Mouse (Mus musculus) embryo, embryonic 10.5 days (tissue): ENCODE results near the gene Lrfn2.
A peak's percentile ranks its signal among the peaks of the same experiment; 100 is the strongest.

Experiments
- DNase-seq: peaks from one replicate; pipeline ENCODE4 v3.0.0-alpha.2; 2015; ENCODE audit warnings: low spot score

Gene Lrfn2

DNA sequence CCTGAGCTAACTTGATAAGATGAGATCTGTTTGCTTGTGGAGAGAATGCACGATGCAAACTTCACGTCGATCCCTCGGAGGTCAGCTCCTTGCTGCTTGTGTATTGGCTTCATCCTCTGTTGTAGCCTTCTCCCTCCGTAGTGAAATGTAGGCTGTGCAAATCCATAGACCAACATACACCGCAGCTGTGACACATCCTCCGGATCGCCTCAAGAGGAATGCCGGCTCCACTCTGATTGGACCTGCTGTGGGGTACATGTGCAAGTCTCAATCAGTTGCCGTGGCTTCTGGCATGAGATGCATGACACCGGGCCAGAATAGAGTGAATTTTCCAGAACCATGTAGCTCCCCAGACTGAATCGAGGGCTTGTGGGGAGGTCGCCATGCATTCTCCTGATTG, 36.1 kb downstream of the Lrfn2 start:
- DNase-seq, result no peak

DNA sequence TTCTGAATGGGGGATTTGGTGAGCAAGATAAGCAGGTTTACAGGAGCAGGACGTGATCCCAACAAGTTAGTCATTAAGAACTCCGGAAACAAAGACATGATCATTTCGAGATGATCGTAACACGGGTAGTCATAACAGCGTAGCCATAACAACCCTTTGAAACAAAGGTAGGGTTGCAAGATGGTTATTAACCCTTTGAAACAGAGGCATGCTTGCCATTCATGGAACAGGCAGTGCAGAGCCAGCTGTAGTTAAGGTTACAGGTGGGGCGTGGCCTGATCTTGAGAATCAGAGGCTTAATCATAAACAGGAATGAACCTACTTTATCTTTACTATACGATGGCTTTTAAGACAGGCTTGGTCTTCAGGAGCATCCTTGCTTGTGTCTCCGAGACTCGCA, 39.1 kb downstream of the Lrfn2 start:
- no peak for DNase-seq

DNA sequence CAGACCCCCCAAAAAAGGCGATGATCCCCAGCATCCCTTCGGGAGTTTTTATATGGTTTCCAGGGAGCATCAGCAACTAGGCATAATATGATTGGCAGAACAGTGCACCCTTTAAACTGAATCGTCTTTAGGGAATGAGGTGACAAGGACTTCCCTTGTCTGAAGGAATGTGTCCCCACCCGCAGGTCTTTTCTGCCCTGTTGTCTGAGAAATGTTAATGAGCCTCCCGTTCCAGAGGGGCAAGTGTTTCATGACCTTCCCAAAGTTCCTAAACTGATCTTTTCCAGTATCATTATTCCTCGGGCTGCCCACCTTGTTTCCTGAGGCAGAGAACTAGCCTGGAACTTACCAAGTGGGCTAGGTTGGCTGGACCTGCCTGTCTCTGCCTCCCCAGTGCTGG, 40.7 kb downstream of the Lrfn2 start:
- no peak for DNase-seq

DNA sequence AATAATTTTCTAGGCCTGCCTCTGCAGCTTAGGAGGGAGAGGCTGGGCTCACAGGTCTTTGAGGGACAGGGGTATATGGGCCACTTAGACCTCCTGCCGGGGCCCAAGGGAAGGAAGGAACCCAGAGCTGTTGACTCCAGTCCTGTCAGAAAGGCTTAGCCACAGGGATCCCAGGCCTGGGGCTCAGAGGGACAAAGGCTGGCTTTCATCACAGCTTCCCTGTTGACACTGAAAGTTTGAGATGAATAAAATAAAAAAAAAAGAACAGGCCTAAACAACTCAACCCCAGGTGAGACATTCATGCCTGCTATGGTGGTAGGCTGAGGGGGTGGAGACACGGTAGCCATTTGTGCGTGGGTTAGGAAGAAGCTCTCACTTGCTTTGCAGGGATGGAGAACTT, 41.2 kb downstream of the Lrfn2 start:
- DNase-seq, result no peak

DNA sequence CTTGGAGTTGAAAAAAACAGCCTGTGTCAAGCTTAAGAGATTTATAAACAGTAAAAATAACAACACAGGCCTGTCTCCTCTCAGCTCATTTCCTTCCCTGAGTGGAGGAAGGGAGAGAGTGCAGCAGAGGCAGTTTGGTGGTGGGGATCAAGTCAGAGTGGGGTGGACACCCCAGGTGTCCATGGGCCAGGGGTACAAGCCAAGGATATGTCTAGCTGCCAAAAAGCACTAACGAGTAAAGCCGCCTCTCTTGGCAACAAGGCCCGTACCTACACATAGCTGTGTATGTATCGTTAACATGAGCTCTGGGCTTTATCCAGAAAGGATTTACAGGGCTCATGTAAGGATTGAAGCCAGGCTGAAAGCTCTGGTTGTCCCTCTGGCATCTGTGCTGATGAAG, 42.9 kb downstream of the Lrfn2 start:
- DNase-seq, result no peak

DNA sequence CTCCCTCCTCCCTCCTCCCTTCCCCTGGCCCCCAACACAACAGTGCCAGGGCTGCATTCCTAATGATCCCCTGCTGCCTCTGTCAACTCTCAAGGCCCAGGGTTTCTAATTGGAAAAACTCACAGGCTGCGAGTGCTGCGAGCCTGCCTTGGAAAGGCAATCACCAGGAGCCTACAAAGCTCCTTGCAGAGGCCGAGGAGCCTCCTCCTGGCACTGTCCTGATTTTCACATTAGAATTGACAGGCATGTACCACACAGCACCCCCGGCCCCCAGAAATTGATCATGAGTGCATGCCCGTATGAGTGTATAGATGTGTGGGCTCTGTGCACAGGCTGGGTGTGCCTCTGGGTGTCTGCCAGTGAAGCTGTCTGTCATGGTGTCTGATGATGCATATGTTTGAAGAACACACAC, 44.4 kb downstream of the Lrfn2 start:
- DNase-seq, result peak; percentile 57

DNA sequence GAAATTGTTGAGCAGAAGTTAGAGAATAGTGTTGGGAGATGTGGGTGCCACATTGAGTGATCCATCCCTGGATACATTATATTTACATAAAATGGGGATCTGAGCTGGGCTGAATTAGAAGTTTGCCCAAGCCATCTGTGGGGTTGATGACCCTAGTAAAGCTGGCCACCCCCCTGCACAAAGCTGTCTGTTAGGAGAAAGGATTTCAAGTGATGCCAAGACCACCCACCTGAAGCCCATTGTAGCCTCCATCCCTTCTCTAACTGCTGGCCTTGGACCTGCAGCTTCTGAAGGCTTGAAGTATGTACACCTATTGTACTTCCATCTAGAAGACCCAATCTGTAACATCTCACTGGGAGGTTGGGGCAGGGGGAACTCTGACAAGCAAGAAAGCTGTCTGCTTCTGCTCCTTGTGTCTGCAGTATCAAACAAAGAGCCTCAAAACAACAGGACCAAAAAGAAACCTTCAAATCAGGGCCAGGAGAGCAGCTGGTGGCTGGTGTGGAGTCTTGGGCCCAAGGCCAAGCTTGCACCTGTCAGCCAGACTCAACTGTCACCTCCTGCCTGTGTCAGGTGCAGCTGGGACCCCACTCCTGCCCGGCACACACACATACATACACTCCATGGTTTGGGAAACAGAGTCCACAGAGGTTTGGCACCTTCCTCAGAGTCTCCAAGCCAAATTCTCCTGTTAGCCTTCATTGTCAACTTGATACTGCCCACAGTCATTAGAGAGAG, 63.2 kb downstream of the Lrfn2 start:
- DNase-seq, result no peak

DNA sequence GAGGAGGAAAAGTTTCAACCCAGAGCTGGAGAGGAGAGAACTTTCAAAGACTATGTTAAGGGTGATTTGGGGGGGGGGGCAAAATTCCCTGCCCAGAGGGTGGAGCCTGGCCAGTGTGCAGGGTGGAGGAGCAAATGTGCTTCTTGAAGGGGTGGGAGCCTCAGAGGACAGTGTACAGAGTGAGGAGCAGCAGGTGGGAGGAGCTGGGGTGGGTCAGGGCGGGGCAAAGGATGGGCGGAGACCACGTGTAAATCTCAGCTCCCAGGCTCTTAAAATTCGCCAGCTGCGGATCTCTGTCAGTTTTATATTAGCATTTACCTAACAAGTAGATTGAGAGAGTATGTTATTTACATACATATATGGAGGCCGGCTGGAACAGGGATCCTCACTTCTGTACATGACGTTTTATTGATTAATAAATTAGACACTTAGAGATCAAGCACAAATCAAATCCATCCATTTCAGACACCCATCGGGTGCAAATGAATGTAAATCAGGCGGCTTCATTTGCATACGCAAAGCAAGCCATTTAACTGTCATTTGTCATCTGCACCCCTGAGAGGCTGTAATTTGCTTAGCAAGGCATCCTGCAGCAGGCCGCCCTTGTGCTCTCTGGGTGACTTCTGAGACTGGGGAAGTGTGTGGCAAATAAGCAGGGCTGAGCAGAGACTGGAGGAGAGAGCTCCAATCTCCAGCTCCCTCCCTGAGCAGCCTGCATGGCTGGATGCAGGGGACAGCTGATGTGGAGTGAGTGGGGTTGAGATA, 67.5 kb downstream of the Lrfn2 start:
- DNase-seq, result no peak

DNA sequence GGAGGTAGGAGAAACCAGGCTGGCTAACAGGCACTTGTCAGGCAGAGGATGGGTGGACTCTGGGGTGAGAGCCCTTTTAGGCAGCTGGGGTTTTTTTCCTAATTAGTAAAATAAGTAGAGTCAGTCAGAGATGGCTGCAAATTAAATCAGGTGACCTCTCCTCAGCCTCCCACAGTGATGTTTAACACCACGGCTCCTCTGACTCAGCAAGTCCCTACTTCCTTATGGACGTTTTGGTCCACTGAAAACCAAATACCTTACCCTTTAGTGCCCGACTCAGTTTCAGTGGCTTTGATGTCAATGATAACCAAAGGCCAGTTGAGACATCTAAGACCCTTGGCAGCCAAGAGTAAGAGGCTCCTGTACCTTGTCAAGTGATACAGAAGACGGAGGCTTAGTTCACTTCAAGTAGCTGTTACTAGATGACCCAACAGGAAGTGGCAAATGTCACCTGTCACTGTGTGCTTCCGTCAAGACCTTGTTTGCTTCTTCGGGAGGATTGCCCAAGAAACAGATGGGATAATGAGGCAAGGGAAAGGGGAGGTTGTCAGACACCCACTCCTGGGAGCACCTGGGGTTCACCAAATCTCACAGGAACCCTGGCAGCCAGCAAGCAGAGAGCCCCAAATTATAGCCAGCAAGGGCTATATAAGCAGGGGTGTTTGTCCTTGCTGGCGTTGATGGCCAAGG, 77.3 kb downstream of the Lrfn2 start:
- no peak for DNase-seq

DNA sequence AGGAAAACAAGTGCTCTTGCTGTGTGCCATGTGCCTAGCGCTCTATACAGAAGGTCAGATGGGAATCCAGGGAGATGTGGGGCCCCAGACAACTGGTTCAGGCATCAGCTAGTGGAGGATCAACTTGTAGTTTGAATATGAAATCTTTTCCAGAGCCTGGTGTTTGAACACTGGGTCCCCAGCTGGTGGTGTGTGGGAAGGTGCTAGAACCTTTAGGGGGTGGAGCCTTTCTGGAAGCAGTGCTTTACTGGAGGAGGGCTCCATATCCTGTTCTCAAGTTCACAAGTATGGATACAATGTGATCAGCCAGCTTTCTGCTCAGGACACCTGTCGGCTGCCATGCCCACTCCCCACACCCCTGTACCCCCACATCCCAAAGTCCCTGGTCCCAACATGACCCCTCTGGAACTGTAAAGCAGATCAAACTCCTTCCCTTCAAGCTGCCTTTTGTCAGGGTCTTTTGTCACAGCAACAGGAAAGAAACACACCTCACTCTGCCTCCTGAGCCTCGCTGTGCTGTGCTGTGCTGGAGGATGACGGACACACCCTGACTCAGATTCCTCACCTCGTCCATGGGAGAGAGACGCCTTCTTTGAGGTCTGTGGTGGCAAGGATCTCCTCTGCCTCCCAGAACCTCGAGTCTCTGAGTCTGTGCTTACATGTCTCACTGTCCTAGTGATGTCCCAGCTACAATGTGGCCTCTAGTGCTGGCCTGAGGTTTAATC, 81.9 kb downstream of the Lrfn2 start:
- no peak for DNase-seq

DNA sequence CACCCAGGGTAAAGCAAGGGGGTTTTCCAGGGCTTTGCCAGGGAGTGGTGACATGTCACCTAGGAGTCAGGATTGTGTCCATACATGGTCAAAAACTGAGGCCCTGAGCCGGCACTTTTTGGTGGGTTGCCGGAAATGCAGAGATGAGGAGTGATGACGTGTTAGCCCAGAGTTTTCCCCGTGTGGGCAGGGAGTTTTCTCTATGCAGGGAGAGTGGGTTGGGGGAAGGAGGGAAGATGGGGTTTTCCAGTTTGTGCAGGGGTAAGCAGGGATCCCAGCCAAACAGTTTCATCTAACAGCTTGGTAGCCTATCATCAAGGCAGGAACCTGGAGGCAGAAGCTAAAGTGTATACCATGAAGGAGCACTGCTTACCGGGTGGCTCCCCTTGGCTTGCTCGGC, 83.2 kb downstream of the Lrfn2 start:
- no peak for DNase-seq

DNA sequence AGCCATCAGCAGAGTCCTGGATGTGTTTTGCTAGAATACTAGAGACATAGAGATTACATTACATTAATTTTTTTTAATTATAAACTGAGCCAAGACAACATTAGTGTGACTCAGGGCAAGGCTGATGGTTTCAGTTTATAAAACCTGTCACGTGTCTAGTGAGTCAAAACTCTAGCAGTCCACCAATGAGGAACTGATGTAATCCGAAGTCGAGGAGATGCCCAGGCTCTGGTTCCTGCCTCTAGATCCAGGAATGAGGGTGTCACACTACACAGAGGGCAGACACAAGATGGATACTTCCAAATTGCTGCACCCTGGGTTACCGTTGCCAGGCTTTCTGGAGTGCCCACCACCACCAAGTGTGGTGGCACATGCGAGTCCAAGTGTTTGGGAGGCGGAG, 84.0 kb downstream of the Lrfn2 start:
- DNase-seq, result no peak

DNA sequence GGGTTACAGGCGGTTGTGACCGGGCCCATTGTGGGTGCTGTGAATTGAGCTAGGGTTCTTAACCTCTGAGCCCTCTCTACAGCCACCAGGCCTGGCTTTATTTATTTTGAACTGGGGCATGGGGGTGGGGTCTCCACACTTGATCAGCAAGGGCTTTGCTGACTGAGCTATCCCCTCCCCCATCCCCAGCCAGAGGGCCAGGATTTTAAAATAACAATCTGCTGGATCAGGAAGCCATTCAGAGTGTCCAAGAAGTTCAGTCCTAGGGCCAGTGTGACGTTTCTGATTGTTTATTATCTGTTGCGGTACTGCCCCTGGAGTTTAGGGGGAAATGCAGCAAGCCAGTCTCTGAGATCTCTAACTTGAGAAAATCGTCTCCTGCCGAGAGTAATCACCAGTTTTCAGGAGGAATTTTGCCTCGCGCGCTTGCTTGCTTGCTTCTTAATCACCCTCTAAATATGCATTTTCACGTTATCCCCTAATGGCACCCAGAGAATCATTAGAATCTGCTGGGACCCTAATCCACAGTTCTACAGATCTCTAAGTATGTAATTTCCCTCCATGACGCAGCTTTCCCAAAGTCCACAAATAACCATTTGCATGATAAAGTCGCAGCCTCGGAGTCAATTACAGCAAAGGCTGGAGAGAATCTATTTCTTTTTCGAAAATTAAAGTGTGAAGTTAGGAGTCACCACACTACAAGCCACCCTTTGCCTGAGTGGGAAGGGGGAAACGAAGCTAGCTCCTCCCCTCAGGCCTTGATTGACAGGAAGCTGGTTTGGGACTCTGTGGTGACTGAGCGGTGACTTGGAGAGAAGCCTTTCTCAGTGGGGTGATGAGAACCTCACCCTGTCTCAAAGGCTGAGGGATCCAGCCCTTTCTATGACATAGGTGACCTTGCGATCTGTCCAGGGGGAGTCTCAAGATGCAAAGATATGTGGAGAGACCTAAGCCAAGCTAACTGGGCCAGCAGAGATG, 85.5 kb downstream of the Lrfn2 start:
- peak; percentile 51 for DNase-seq

DNA sequence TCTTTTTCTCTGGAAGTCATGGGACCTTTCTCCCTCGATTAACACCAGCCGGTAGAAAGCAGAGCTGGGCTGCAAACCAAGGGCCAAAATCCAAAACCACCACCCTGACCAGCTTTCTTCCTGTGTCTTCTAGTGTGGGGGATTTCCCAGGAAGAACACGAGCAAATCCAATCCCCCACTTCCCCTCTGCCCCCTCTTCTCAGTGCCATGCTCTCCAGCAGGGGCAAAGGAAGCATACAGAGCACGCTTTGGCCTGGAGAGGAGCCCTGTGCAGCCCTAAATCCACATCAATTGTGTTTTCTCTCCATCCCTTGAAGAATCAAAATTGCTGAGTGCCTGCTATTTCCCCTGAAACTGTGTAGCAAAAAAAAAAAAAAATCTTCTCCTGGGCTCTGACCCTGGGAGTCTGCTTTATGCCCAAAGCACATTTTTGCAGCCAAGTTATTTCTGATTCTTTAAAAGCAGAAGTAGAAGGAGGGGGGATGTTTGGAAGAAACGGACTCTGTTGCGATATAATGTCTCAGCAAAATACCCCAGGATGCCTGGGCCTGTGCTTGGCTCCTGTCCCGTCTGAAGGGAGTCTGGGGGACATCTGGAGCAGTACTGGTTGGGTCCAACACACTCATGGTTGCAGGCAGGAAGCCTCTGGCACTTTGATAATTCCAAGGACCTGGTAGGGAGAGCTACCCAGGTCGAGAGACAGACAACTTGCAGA, 86.8 kb downstream of the Lrfn2 start:
- DNase-seq, result no peak

DNA sequence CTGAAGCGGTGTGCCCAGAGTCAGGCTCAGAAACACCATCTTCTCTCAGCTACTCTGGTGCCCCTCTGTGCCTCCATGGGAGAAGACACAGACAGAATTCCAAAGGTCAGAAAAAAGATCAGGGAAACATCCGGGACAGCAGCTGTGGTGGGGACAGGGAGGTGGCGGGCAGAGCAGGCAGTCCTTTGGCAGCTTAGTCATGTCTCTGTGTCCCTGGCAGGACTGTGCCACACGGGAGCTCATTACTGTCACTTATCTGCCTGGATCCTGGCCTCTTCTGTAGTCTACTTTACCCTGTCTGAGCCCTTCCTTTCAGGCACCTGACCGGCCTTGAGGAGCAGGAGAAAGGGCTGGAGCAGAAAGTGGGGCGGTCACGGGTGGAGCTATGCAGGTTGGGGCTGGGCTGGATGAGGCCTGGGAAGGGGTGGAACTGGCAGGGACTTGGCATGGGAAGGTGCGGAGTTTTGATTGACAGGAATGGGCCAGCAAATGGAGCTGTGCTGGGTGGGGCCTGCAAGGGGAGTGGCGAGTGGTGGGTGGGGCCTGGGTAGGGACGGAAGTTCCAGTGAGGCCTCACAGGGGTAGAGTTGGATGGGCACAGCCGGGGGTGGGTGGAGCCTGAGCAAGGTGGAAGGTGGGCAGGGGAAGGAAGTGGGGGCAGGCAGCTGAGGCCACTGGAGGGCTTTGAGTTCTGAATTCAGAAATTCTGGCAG, 97.5 kb downstream of the Lrfn2 start:
- peak; percentile 37 for DNase-seq

DNA sequence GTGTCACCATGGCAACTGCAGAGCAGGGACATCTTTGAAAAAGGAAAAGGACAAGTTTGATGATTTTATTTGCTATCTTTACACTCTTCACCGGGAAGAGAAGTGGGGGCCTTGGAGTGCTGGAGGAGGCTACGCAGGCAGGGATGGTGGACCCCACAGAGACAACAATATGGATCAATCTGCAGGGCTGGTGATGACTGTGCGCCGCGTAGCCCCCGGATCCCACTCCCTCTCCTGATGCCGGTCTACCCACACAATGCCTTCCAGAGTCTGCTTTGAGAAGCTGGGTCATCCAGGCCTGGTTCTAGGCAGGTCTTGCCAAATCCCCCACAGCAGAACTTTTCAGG, 98.1 kb downstream of the Lrfn2 start:
- no peak for DNase-seq

DNA sequence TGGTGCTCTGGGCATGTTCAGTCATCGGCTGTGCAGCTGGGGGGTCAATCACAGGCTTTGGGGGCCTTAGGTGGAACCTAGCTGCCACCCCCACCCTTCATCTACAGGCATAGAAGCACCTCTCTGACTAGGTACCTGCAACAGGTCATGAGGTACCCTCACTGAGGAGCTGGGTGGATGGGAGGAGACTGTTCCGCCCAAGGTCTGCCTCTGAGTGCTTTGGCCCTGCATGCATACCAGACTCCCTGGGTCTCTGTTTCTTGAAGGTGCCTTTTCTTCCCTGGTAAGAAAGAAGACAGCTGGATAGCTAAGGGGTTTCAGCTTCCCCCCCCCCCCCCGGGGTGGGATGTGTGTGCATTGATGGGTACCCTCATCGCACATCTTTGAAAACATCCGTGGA, 98.7 kb downstream of the Lrfn2 start:
- no peak for DNase-seq

DNA sequence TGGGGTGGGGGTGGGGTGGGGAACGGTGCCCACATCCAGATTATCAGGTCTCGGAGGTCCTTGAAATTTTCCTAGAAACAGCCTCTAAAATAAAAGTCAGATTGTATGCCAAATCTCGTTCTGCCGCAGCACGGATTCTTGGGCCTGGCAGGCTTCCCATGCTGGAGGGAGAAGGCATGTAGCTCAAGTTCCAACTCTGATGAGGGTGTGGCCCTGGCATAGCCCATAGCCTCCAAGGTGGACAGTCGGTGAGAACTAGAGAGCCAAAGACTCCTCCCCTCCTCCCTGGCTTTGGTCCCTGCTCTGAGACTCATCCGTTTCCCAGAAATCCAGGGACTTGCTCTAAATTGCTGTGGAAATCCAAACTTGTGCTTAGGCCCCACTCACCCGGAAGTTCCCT, 99.6 kb downstream of the Lrfn2 start:
- no peak for DNase-seq

DNA sequence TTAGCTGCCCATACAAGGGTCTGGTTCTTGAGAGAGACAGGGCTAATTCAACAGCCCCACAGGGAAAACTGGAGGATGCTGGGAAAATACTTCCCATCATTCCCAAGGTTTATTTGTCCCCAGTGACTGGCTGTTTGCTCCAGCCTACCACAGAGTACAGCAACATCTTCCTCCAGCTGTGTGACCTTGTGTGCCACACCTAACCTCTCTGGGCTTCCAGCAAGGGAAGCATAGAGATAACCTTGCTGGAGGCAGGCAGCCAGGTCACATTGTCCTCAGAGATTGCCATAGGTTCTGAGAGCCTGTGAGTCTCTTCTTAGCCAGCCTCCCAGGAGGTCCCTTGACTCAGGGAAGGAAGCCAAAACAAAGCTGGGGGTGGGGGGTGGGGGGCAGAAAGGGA, 101.1 kb downstream of the Lrfn2 start:
- DNase-seq, result no peak

DNA sequence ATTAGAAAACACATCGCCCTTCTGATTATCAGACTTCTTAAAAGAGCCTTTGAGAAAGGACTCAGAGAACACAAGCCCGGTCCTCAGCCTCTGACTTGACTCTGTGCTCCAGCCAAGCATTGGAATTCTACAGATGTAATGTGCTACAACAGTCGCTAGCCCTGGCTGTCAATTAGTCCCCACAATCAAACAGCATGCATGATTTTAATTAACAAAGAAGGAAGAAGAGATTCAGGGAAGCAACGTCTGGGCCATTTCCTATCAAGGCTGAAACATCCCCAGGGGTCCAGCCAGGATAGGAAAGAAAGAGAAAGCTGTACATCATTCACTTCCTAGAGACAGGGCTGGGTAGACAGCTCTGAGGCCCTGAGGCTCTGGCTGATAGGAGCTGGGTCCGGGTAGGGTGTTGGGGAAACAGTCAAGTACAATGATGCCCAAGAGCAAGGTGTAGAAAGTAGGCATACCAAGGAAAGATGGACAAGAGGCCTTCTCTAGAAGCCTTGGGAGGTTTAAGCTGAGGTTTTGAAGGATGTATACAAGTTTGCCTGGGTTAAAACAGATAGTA, 101.6 kb downstream of the Lrfn2 start:
- DNase-seq, result no peak
